Mouse (Mus musculus): Measurements from ENCODE around the gene Med14. TPM values are rescaled to one million over a fixed set of nuclear protein-coding genes. Genes with fewer than 3 reads are reported as not detected.

Med14 gene
- polyA plus RNA-seq, 1 experiment from 2014 or later: 33.1 TPM

DNA sequence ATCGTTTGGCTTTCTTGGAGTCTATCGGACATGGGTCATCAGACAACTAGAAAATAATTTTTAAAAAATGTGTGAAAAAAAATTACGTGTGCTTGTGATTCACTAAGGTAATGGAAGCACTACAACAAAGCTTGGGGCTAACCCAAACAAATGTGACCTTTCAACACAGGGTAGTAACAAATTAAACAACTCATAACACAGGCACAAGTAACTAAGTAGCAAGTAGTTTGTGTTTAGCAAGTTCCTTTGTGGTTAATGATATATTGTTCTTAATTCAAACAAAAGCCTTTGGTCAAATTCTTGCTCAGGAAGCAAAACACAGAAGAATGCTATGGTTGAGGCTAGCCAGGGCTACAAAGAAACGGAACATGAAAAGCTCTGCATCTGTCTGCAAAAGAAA, 45.8 kb downstream of the Med14 start:
- Histone ChIP-seq H3K27ac (ENCODE audit: low read depth, low read length) (no peak overlapping the region), H3K4me3 (ENCODE audit: low read depth, low read length) (no peak overlapping the region), H3K9me3 (ENCODE audit: control insufficient read depth, low read length) (no peaks in the 10 kb centered on the region), H3K36me3 (ENCODE audit: control insufficient read depth, insufficient read depth, low read length) (no peaks in the 10 kb centered on the region), H3K9ac (ENCODE audit: low read length) (no peak overlapping the region), H3K4me1 (replicated peaks; ENCODE audit: control insufficient read depth, insufficient read depth, low read length) (no peaks in the 10 kb centered on the region), H3K4me2 (ENCODE audit: low read depth, low read length, severe bottlenecking) (no peak overlapping the region), H3K27me3 (ENCODE audit: control insufficient read depth, insufficient read depth, low read length) (no peaks in the 10 kb centered on the region)
- no peak for ATAC-seq (replicated peaks; ENCODE audit: low FRiP score)
- 91% methylated on average over 4 of the region's 4 CpGs for WGBS
- DNase-seq (ENCODE audit: low spot score): no peak

DNA sequence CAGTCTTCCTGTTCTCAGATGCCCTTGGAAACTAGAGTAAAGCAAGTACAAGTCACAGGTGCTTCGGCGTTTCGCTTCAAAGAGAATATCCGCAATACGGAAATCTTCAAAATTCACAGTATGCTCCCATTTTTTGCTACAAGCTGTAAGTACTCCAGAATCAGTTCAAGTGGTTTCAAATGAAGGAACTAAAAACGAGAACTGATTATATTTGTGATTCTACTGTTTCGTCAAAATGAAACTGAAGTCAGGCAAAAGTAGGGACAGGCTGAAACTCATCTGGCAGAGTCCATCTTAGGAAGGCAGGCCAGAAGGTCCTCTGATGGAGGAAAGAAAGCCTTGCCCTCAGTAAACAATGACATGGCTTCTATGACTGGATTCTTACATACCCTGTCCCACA, 48.1 kb downstream of the Med14 start:
- Histone ChIP-seq H3K4me2 (ENCODE audit: low read depth, low read length, severe bottlenecking) (no peak overlapping the region), H3K9ac (ENCODE audit: low read length) (no peak overlapping the region), H3K4me3 (ENCODE audit: low read depth, low read length) (no peak overlapping the region), H3K27me3 (ENCODE audit: control insufficient read depth, insufficient read depth, low read length) (no peaks in the 10 kb centered on the region), H3K27ac (ENCODE audit: low read depth, low read length) (no peak overlapping the region), H3K4me1 (replicated peaks; ENCODE audit: control insufficient read depth, insufficient read depth, low read length) (no peaks in the 10 kb centered on the region), H3K36me3 (ENCODE audit: control insufficient read depth, insufficient read depth, low read length) (no peaks in the 10 kb centered on the region), H3K9me3 (ENCODE audit: control insufficient read depth, low read length) (no peaks in the 10 kb centered on the region)
- ATAC-seq (replicated peaks; ENCODE audit: low FRiP score) (no peak), DNase-seq (ENCODE audit: low spot score) (no peak)
- 96% methylated on average over 7 of the region's 7 CpGs for WGBS

DNA sequence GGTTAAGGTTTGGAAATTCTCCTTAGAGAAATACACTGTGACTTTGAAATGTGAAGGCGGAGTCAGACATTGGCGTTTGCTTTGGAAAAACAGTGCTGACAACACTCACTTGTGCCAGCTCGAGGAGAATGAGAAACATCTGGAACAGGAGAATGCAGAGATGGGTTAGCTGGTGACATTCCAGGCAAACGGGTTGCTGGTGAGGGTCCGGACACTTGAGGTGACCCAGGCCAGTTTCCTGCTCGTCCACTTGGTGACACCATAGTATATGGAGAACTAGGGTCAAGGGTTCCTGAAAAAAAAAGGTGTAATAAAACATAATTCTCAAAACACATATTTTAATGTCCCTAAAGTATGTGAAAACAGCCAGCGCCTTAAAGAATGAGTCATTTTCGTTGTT, 75.0 kb downstream of the Med14 start:
- WGBS: 80% methylated on average over 8 of the region's 8 CpGs
- no peaks in the 10 kb centered on the region for H3K27me3 ChIP-seq (ENCODE audit: control insufficient read depth, insufficient read depth, low read length)
- DNase-seq (ENCODE audit: low spot score) (no peak), ATAC-seq (replicated peaks; ENCODE audit: low FRiP score) (no peak)
- H3K4me2 ChIP-seq (ENCODE audit: low read depth, low read length, severe bottlenecking): no peak overlapping the region
- H3K9me3 ChIP-seq (ENCODE audit: control insufficient read depth, low read length): no peaks in the 10 kb centered on the region
- no peak overlapping the region for H3K9ac ChIP-seq (ENCODE audit: low read length)
- no peak overlapping the region for H3K27ac ChIP-seq (ENCODE audit: low read depth, low read length)
- no peaks in the 10 kb centered on the region for H3K36me3 ChIP-seq (ENCODE audit: control insufficient read depth, insufficient read depth, low read length)
- no peaks in the 10 kb centered on the region for H3K4me1 ChIP-seq (replicated peaks; ENCODE audit: control insufficient read depth, insufficient read depth, low read length)
- H3K4me3 ChIP-seq (ENCODE audit: low read depth, low read length): no peak overlapping the region

DNA sequence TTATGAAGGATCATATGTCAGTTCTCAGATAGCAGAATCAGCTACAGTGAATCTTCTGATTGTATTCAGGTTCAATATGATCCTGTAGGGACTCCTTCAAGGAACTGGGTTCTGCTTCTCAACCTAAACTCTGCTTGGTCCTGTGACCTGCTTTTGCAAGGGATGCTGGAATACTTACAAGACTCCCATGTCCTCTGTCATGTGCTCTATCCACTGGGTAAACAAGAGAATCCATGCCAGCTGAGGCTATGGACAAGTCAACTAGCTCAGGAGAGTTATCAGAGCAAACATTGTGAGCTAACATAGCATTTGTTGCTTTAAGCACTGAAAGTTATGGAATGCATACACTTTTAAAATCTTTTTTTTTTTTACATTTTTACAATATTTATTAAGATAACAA, 75.8 kb downstream of the Med14 start:
- Histone ChIP-seq H3K27me3 (ENCODE audit: control insufficient read depth, insufficient read depth, low read length) (no peaks in the 10 kb centered on the region), H3K4me1 (replicated peaks; ENCODE audit: control insufficient read depth, insufficient read depth, low read length) (no peaks in the 10 kb centered on the region), H3K27ac (ENCODE audit: low read depth, low read length) (no peak overlapping the region), H3K9me3 (ENCODE audit: control insufficient read depth, low read length) (no peaks in the 10 kb centered on the region), H3K4me2 (ENCODE audit: low read depth, low read length, severe bottlenecking) (no peak overlapping the region), H3K4me3 (ENCODE audit: low read depth, low read length) (no peak overlapping the region), H3K9ac (ENCODE audit: low read length) (no peak overlapping the region), H3K36me3 (ENCODE audit: control insufficient read depth, insufficient read depth, low read length) (no peaks in the 10 kb centered on the region)
- no peak for ATAC-seq (replicated peaks; ENCODE audit: low FRiP score)
- DNase-seq (ENCODE audit: low spot score): no peak

DNA sequence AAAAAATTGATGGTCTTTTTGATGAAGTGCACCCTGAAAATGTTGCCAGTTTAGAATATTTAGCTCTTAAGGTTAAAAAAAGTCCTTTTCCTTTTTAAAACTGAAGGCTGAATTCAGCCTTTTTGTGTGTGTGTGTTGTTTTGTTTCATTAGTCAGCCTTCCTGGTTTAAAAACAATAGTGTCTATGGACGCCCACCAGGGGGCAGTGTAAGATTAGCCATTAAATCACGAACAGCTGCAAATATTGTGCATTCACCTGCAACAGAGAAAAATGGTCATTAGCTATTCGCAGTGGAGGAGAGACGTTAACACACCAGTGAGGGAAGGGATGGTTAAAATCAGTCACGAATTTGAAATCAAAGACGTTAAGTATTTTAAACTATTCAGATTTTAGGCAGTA, 84.5 kb downstream of the Med14 start:
- WGBS: 28% methylated on average over 6 of the region's 6 CpGs
- Histone ChIP-seq H3K4me2 (ENCODE audit: low read depth, low read length, severe bottlenecking) (no peak overlapping the region), H3K4me1 (replicated peaks; ENCODE audit: control insufficient read depth, insufficient read depth, low read length) (no peaks in the 10 kb centered on the region), H3K36me3 (ENCODE audit: control insufficient read depth, insufficient read depth, low read length) (no peaks in the 10 kb centered on the region), H3K9ac (ENCODE audit: low read length) (no peak overlapping the region), H3K27ac (ENCODE audit: low read depth, low read length) (no peak overlapping the region), H3K4me3 (ENCODE audit: low read depth, low read length) (no peak overlapping the region), H3K9me3 (ENCODE audit: control insufficient read depth, low read length) (no peaks in the 10 kb centered on the region), H3K27me3 (ENCODE audit: control insufficient read depth, insufficient read depth, low read length) (no peaks in the 10 kb centered on the region)
- peak; percentile 72 for DNase-seq (ENCODE audit: low spot score)
- ATAC-seq (replicated peaks; ENCODE audit: low FRiP score): no peak

DNA sequence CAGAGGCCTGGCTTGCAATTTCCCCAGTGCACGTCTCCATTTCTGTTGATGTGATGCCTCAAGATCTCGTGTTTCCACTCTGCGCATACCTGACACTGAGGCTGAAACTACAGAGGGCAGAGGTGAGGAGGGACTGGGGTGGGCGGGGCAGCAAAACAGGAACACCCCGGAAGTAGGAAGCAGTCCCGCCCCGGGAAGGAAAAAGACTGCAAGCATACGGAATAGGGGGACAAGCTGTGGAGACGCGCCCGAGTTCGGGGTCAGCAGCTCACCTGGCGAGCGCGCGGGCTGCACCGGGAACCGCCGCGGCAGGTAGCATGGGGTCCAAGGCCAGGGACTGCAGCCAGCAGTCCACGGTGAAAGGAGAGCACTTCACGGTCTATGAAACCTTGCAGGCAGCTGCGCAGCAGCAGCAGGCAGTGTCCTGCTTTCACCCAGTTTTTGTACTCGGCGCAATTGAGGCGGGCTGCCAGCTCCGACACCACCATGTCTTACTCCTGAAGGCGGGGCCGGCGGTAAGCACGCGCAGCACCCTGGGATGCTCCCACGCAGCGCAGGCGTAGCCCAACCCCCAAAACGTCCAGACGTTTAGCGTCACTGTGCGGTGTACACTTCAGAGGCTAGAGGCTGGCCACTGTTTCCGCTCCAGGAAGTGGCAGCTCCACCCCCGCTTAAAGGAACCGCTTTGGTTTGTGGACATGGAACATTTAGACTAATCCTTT, 88.7 kb downstream of the Med14 start, which contains the start of gene 1810030O07Rik:
TSS of gene 1810030O07Rik (minus strand) at position 615 of the 722 bp plus-strand sequence.
- Histone ChIP-seq H3K9me3 (ENCODE audit: control insufficient read depth, low read length) (no peaks in the 10 kb centered on the region), H3K27me3 (ENCODE audit: control insufficient read depth, insufficient read depth, low read length) (no peaks in the 10 kb centered on the region), H3K4me2 (ENCODE audit: low read depth, low read length, severe bottlenecking) (peak within 1 kb of the TSS; percentile 50), H3K4me1 (replicated peaks; ENCODE audit: control insufficient read depth, insufficient read depth, low read length) (no peaks in the 10 kb centered on the region), H3K27ac (ENCODE audit: low read depth, low read length) (0 out of 2 replicates have a peak within 1 kb of the TSS, but pooled peaks have one; percentile 31), H3K9ac (ENCODE audit: low read length) (peak within 1 kb of the TSS; percentile 58), H3K36me3 (ENCODE audit: control insufficient read depth, insufficient read depth, low read length) (no peaks in the 10 kb centered on the region), H3K4me3 (ENCODE audit: low read depth, low read length) (peak within 1 kb of the TSS; percentile 58)
- WGBS: 10% methylated on average over 34 of the region's 42 CpGs
- ATAC-seq (replicated peaks; ENCODE audit: low FRiP score) (peak; percentile 97), DNase-seq (ENCODE audit: low spot score) (peak; percentile 85)

DNA sequence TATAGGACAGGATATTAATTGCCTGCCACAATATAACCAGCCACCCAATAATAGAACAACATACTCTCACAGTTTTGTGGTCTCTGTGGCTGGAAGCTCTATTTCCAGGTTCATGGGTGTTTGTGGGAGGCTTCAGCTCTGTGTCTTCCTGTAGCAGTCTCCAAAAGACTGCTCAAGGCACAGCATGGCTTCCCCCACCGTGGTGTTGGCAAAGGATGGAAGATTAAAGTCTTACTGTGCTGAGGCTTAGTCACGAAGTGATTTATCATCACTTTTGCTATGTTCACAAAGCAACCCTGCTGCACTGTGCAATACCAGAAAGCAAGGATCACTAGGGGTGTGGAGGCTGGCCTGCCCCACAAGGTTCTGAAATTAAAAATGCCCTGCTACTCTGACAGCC, 108.0 kb downstream of the Med14 start:
- no peak overlapping the region for H3K9ac ChIP-seq (ENCODE audit: low read length)
- DNase-seq (ENCODE audit: low spot score) (no peak), ATAC-seq (replicated peaks; ENCODE audit: low FRiP score) (no peak)
- no peaks in the 10 kb centered on the region for H3K4me1 ChIP-seq (replicated peaks; ENCODE audit: control insufficient read depth, insufficient read depth, low read length)
- no peak overlapping the region for H3K27ac ChIP-seq (ENCODE audit: low read depth, low read length)
- WGBS: 73% methylated on average over 2 of the region's 2 CpGs
- no peak overlapping the region for H3K4me2 ChIP-seq (ENCODE audit: low read depth, low read length, severe bottlenecking)
- no peaks in the 10 kb centered on the region for H3K27me3 ChIP-seq (ENCODE audit: control insufficient read depth, insufficient read depth, low read length)
- H3K36me3 ChIP-seq (ENCODE audit: control insufficient read depth, insufficient read depth, low read length): no peaks in the 10 kb centered on the region
- no peak overlapping the region for H3K4me3 ChIP-seq (ENCODE audit: low read depth, low read length)
- no peaks in the 10 kb centered on the region for H3K9me3 ChIP-seq (ENCODE audit: control insufficient read depth, low read length)

DNA sequence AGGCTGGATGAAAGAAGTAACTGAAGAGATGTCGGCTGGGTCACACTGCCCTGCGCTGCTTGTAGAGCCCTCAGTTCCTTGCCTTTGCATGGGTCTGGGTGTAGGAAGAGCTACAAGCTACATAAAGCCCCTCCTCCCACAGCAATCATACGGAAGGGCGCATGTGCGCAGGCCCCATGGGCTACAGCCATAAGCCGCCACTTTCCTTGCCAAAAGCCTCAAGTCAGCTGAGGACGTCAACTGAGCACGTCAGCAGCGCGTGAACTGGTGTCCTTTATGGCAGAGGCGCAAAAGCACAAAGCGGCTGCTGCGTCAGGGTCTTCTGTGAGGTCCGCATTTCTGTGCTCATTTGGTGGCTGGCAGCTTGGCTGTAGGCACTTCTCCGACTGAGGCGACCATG, 110.0 kb downstream of the Med14 start:
- Histone ChIP-seq H3K9ac (ENCODE audit: low read length) (no peak overlapping the region), H3K4me3 (ENCODE audit: low read depth, low read length) (no peak overlapping the region), H3K4me1 (replicated peaks; ENCODE audit: control insufficient read depth, insufficient read depth, low read length) (no peaks in the 10 kb centered on the region), H3K27ac (ENCODE audit: low read depth, low read length) (no peak overlapping the region), H3K27me3 (ENCODE audit: control insufficient read depth, insufficient read depth, low read length) (no peaks in the 10 kb centered on the region), H3K4me2 (ENCODE audit: low read depth, low read length, severe bottlenecking) (no peak overlapping the region), H3K36me3 (ENCODE audit: control insufficient read depth, insufficient read depth, low read length) (no peaks in the 10 kb centered on the region), H3K9me3 (ENCODE audit: control insufficient read depth, low read length) (no peaks in the 10 kb centered on the region)
- ATAC-seq (replicated peaks; ENCODE audit: low FRiP score): no peak
- DNase-seq (ENCODE audit: low spot score): no peak
- WGBS: 89% methylated on average over 16 of the region's 16 CpGs
